Mouse (Mus musculus): ENCODE measurements around the gene Ddx46. TPM values are rescaled to one million over a fixed set of nuclear protein-coding genes. Genes with fewer than 3 reads are reported as not detected.
"Not testable (repeated sequence)": the region's sequence is repeated elsewhere in the genome, so short reads cannot be mapped to it uniquely, and the experiment has no call there.

The Ddx46 gene
- total and polyA plus RNA-seq, 2 experiments from 2014 or later = 18.7 to 19.9 TPM

GRCm38 (mm10) chr13:55693243-55693721 is 58.5 kb downstream of the Ddx46 start:
- H3K4me3 ChIP-seq (ENCODE audit: low read length) = peak overlapping the region; percentile 85
- no peak for TF ChIP-seq CTCF (IDR thresholded peaks at IDR 0.05; ENCODE audit: low read depth)
- WGBS = 1% methylated on average over 37 of the region's 70 CpGs
- H3K27me3 ChIP-seq (ENCODE audit: insufficient read depth, low read length) = no peaks in the 10 kb centered on the region
- peak; percentile 62 for DNase-seq (ENCODE audit: low spot score)
- peak overlapping the region; percentile 99 for H3K9ac ChIP-seq (replicated peaks; ENCODE audit: low read length)
- H3K27ac ChIP-seq = peak overlapping the region; percentile 98
- H3K36me3 ChIP-seq (ENCODE audit: insufficient read depth, low read length) = no peaks in the 10 kb centered on the region
- no peaks in the 10 kb centered on the region for H3K9me3 ChIP-seq (ENCODE audit: low read length)
- H3K4me2 ChIP-seq (ENCODE audit: low read depth, low read length) = peak overlapping the region; percentile 78
- peaks cover 15% of the 10 kb centered on the region for H3K4me1 ChIP-seq (ENCODE audit: insufficient read depth, low read length)
- ATAC-seq = peak; percentile 69; the same call in 1 of the 2 replicates

DNA sequence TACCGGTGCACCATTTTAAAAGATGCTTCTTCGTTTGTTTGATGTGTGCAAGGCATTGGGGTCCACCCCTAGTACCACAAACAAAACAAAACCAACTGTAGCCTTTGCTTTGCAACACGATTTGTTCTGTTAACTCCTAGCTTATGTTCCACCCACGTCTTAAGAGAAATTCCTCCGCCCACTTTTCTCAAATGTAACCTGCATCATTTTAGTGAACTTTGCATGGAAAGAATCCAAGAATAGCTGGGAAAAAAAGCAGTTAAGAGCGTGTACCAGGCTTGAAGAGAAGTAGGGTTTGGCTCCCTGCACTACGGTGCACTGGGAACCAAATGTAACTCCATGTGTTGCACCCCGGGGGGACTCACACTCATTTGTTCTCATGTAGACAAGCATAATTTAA is 59.3 kb downstream of the Ddx46 start:
- no peak for ATAC-seq
- no peaks in the 10 kb centered on the region for H3K9me3 ChIP-seq (ENCODE audit: low read length)
- peak overlapping the region; percentile 78 for H3K4me2 ChIP-seq (ENCODE audit: low read depth, low read length)
- no peaks in the 10 kb centered on the region for H3K27me3 ChIP-seq (ENCODE audit: insufficient read depth, low read length)
- no peak for TF ChIP-seq CTCF (IDR thresholded peaks at IDR 0.05; ENCODE audit: low read depth)
- H3K27ac ChIP-seq = no peak overlapping the region; the same call in 1 of the 2 replicates
- H3K36me3 ChIP-seq (ENCODE audit: insufficient read depth, low read length) = peaks cover 2% of the 10 kb centered on the region; the same call in 1 of the 2 replicates
- H3K9ac ChIP-seq (replicated peaks; ENCODE audit: low read length) = peak overlapping the region; percentile 99
- peak overlapping the region; percentile 85 for H3K4me3 ChIP-seq (ENCODE audit: low read length)
- peaks cover 15% of the 10 kb centered on the region for H3K4me1 ChIP-seq (ENCODE audit: insufficient read depth, low read length)
- DNase-seq (ENCODE audit: low spot score) = no peak
- 13% methylated on average over 8 of the region's 8 CpGs for WGBS

- WGBS = 100% methylated on average over 1 of the region's 3 CpGs
- not testable (repeated sequence) for H3K4me2 ChIP-seq (ENCODE audit: low read depth, low read length); H3K27me3 ChIP-seq (ENCODE audit: insufficient read depth, low read length); H3K9ac ChIP-seq (replicated peaks; ENCODE audit: low read length); H3K27ac ChIP-seq; H3K4me3 ChIP-seq (ENCODE audit: low read length); ATAC-seq; H3K9me3 ChIP-seq (ENCODE audit: low read length); DNase-seq (ENCODE audit: low spot score)
- Histone ChIP-seq H3K36me3 (ENCODE audit: insufficient read depth, low read length) (peaks cover 11% of the 10 kb centered on the region; the same call in 1 of the 2 replicates), H3K4me1 (ENCODE audit: insufficient read depth, low read length) (peaks cover 15% of the 10 kb centered on the region)
Measured at GRCm38 (mm10) chr13:55695989-55696388, 61.2 kb downstream of the Ddx46 start.

GRCm38 (mm10) chr13:55704301-55704700 is 69.5 kb downstream of the Ddx46 start:
- H3K4me1 ChIP-seq (ENCODE audit: insufficient read depth, low read length) = no peaks in the 10 kb centered on the region
- H3K4me3 ChIP-seq (ENCODE audit: low read length) = no peak overlapping the region
- no peak overlapping the region for H3K4me2 ChIP-seq (ENCODE audit: low read depth, low read length)
- 86% methylated on average over 4 of the region's 4 CpGs for WGBS
- H3K9me3 ChIP-seq (ENCODE audit: low read length) = no peaks in the 10 kb centered on the region
- H3K27ac ChIP-seq = no peak overlapping the region
- H3K36me3 ChIP-seq (ENCODE audit: insufficient read depth, low read length) = peaks cover 24% of the 10 kb centered on the region; the same call in 1 of the 2 replicates
- ATAC-seq (no peak), DNase-seq (ENCODE audit: low spot score) (no peak)
- no peaks in the 10 kb centered on the region for H3K27me3 ChIP-seq (ENCODE audit: insufficient read depth, low read length)
- no peak for TF ChIP-seq CTCF (IDR thresholded peaks at IDR 0.05; ENCODE audit: low read depth)
- no peak overlapping the region for H3K9ac ChIP-seq (replicated peaks; ENCODE audit: low read length)

DNA sequence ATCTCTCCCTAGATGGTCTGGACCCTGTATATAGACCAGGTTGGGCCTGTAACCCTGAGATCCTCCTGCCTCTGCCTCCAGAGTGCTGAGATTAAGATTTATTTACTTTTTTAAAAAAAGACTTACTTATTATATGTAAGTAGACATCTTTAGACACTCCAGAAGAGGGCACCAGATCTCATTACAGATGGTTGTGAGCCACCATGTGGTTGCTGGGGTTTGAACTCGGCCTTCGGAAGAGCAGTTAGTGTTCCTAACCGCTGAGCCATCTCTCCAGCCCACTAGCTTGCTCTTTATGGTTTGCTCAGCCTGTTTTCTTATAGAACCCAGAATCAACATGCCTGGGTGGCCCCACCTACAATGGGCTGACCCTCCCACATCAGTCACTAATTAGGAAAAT is 78.0 kb downstream of the Ddx46 start:
- Histone ChIP-seq H3K36me3 (ENCODE audit: insufficient read depth, low read length) (no peaks in the 10 kb centered on the region), H3K4me2 (ENCODE audit: low read depth, low read length) (no peak overlapping the region), H3K4me3 (ENCODE audit: low read length) (no peak overlapping the region), H3K27me3 (ENCODE audit: insufficient read depth, low read length) (no peaks in the 10 kb centered on the region), H3K27ac (no peak overlapping the region), H3K4me1 (ENCODE audit: insufficient read depth, low read length) (no peaks in the 10 kb centered on the region), H3K9me3 (ENCODE audit: low read length) (no peaks in the 10 kb centered on the region), H3K9ac (replicated peaks; ENCODE audit: low read length) (no peak overlapping the region)
- 0 out of 2 replicates have a peak, but pooled peaks have one; percentile 2 for TF ChIP-seq CTCF (IDR thresholded peaks at IDR 0.05; ENCODE audit: low read depth)
- DNase-seq (ENCODE audit: low spot score) (no peak), ATAC-seq (no peak)
- WGBS = 93% methylated on average over 3 of the region's 3 CpGs

DNA sequence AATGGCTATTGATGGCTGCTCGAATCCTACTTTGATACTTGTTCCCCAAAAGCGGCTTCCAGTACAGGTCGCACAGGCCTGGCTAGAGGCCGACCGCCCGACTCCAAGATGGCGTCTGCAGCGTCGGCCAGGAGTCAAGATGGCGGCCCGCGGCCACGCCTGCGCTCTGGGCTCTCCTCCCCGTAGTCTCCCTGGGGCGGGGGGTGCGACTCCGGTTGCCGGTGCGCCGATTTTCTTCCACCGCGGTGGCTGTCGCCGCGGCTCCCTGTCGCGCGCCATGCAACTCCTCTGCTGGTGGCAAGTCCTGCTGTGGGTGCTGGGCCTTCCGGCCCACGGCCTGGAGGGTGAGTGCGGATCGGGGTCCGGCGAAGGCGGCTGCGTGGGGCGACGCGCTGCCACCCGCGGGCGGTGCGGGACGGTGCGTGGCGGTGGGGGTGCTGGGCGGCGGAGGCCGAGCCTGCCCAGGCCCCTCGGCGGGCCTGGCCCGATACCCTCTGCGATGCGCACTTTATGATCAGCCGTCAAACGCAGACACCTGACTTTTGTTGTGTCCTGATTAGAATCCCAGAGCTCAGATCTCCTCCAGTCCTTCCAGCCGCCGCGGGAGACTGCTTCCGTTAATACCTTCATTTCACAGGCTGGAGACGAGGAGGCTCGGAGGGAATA is 79.8 kb downstream of the Ddx46 start, which contains the start of gene Txndc15:
Gene Txndc15 (plus strand): TSS at position 150 of the 666 bp plus-strand sequence.
- H3K9me3 ChIP-seq (ENCODE audit: low read length) = no peaks in the 10 kb centered on the region
- H3K27me3 ChIP-seq (ENCODE audit: insufficient read depth, low read length) = no peaks in the 10 kb centered on the region
- ATAC-seq = peak; percentile 93
- under 1% methylated on average over 50 of the region's 63 CpGs for WGBS
- peak within 1 kb of the TSS; percentile 94 for H3K27ac ChIP-seq
- TF ChIP-seq CTCF (IDR thresholded peaks at IDR 0.05; ENCODE audit: low read depth) = no peak
- H3K9ac ChIP-seq (replicated peaks; ENCODE audit: low read length) = peak within 1 kb of the TSS; percentile 93
- DNase-seq (ENCODE audit: low spot score) = peak; percentile 93
- H3K4me2 ChIP-seq (ENCODE audit: low read depth, low read length) = peak within 1 kb of the TSS; percentile 53
- peak within 1 kb of the TSS; percentile 84 for H3K4me3 ChIP-seq (ENCODE audit: low read length)
- no peaks in the 10 kb centered on the region for H3K4me1 ChIP-seq (ENCODE audit: insufficient read depth, low read length)
- no peaks in the 10 kb centered on the region for H3K36me3 ChIP-seq (ENCODE audit: insufficient read depth, low read length)

- TF ChIP-seq CTCF (IDR thresholded peaks at IDR 0.05; ENCODE audit: low read depth) = no peak
- H3K4me3 ChIP-seq (ENCODE audit: low read length) = peak overlapping the region; percentile 84
- H3K4me1 ChIP-seq (ENCODE audit: insufficient read depth, low read length) = no peaks in the 10 kb centered on the region
- no peaks in the 10 kb centered on the region; the same call in 1 of the 2 replicates for H3K36me3 ChIP-seq (ENCODE audit: insufficient read depth, low read length)
- no peak; the same call in none of the 2 replicates for ATAC-seq
- peak overlapping the region; percentile 94 for H3K27ac ChIP-seq
- no peak for DNase-seq (ENCODE audit: low spot score)
- peak overlapping the region; percentile 93 for H3K9ac ChIP-seq (replicated peaks; ENCODE audit: low read length)
- WGBS = 3% methylated on average over 5 of the region's 5 CpGs
- peak overlapping the region; percentile 53 for H3K4me2 ChIP-seq (ENCODE audit: low read depth, low read length)
- no peaks in the 10 kb centered on the region for H3K9me3 ChIP-seq (ENCODE audit: low read length)
- H3K27me3 ChIP-seq (ENCODE audit: insufficient read depth, low read length) = no peaks in the 10 kb centered on the region
Measured at GRCm38 (mm10) chr13:55715167-55715512, 80.3 kb downstream of the Ddx46 start.
